Mouse (Mus musculus): ENCODE measurements around the gene Ubald1. TPM values are rescaled to one million over a fixed set of nuclear protein-coding genes. Genes with fewer than 3 reads are reported as not detected.

Ubald1 gene
- polyA plus RNA-seq, 1 experiment from 2014 or later: 36.2 TPM

DNA sequence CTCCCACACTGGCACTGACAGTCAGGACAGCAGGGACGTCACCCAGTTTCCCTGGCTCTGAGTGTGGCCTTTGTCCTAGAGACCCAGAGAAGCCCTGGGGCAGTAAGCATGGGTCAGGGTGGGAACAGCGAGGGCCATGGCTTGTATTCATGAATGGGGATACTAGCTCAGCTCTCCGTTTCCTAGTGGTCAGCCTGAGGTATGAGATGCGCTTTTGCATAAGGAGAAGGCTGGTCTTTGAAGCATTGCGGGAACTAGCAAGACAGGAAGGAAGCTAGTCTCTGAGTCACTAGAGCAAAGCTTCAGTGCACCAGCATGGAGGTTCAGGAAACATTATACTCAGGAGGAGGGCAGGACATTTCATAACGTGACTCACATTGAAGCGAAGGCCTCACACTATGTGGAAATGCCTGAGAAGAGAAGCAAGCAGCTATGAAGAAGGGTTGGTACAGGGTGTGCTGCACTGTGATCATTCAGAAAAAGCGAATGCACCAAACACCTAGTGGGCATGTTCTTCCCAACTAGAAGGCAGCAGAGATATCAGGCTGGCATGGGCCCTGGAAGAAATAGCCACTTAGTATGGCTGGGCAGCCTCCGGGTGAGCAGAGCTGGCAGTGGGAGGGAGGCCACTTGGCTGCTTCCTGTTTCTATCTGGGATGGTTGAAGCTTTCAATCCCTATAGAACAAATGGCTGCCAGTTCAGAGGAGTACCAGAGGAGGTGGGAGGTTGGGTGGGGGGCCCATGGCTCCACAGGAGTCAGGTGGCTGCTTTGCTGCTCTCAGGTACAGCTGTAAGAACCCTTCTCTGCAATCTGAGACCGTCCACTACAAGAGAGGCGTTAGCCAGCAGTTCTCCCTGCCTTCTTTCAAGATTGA, 33.0 kb upstream of the Ubald1 start:
- WGBS: 55% methylated on average over 11 of the region's 11 CpGs
- ATAC-seq (ENCODE audit: low FRiP score, low TSS enrichment): peak; percentile 37
- Histone ChIP-seq H3K9me3 (ENCODE audit: low read length) (no peaks in the 10 kb centered on the region), H3K9ac (replicated peaks; ENCODE audit: low read length) (peak overlapping the region; percentile 43; the same call in 1 of the 2 replicates), H3K27me3 (ENCODE audit: insufficient read depth, low read length) (no peaks in the 10 kb centered on the region), H3K4me3 (ENCODE audit: low read length) (no peak overlapping the region), H3K27ac (ENCODE audit: low read length) (peak overlapping the region; percentile 81), H3K36me3 (ENCODE audit: insufficient read depth, low read length) (peaks cover 53% of the 10 kb centered on the region), H3K4me2 (replicated peaks; ENCODE audit: low read depth, low read length) (no peak overlapping the region), H3K4me1 (ENCODE audit: insufficient read depth, low read length) (peaks cover 10% of the 10 kb centered on the region)

- Histone ChIP-seq H3K9ac (replicated peaks; ENCODE audit: low read length) (no peak overlapping the region), H3K36me3 (ENCODE audit: insufficient read depth, low read length) (peaks cover 56% of the 10 kb centered on the region), H3K4me2 (replicated peaks; ENCODE audit: low read depth, low read length) (no peak overlapping the region), H3K27me3 (ENCODE audit: insufficient read depth, low read length) (no peaks in the 10 kb centered on the region), H3K27ac (ENCODE audit: low read length) (peak overlapping the region; percentile 81; the same call in 1 of the 2 replicates), H3K9me3 (ENCODE audit: low read length) (no peaks in the 10 kb centered on the region), H3K4me3 (ENCODE audit: low read length) (no peak overlapping the region), H3K4me1 (ENCODE audit: insufficient read depth, low read length) (peaks cover 10% of the 10 kb centered on the region)
- 76% methylated on average over 10 of the region's 10 CpGs for WGBS
- ATAC-seq (ENCODE audit: low FRiP score, low TSS enrichment): no peak
Measured at GRCm38 (mm10) chr16:4912074-4912648, 32.0 kb upstream of the Ubald1 start.

DNA sequence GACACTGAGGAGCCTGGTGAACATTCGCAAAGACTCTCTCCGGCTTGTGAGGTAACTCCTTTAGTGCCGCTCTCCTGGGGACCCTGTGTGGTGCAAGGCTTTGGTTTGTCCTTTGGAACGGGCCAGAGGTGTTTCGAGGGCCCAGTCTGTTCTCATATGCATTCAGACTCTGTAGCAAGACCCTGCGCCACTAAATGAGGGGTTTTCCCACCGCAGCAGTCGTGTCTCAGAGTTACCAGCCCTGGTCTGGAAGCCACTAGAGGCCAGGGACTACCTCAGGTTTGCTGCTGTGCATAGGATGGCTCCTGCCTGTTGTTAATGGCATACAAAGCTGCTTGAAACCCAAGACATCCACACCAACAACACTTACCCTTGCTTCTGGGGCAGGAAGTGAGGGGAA, 30.6 kb upstream of the Ubald1 start:
- Histone ChIP-seq H3K36me3 (ENCODE audit: insufficient read depth, low read length) (peaks cover 44% of the 10 kb centered on the region), H3K4me2 (replicated peaks; ENCODE audit: low read depth, low read length) (no peak overlapping the region), H3K9me3 (ENCODE audit: low read length) (no peaks in the 10 kb centered on the region), H3K27ac (ENCODE audit: low read length) (no peak overlapping the region), H3K9ac (replicated peaks; ENCODE audit: low read length) (no peak overlapping the region), H3K27me3 (ENCODE audit: insufficient read depth, low read length) (no peaks in the 10 kb centered on the region), H3K4me1 (ENCODE audit: insufficient read depth, low read length) (peaks cover 10% of the 10 kb centered on the region), H3K4me3 (ENCODE audit: low read length) (no peak overlapping the region)
- no peak for ATAC-seq (ENCODE audit: low FRiP score, low TSS enrichment)
- 94% methylated on average over 8 of the region's 8 CpGs for WGBS

DNA sequence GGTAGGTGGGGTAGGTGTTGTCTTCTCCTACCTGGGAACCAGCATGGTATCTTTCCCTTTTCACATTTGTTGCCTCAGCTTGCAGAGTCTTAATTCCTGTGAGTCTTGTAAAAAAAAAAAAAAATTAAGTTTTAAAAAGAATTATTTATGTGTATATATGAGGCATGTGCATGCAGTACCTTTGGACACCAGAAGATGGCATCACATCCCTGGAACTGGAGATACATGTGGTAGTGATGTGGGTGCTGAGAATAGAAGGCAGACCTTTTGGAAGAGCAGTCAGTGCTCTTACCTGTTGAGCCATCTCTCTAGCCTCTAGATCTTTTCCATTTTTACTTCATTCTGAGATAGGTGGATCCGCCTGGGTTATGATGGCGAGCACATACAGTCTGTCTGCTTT, 29.6 kb upstream of the Ubald1 start:
- Histone ChIP-seq H3K4me2 (replicated peaks; ENCODE audit: low read depth, low read length) (no peak overlapping the region), H3K4me3 (ENCODE audit: low read length) (no peak overlapping the region), H3K27me3 (ENCODE audit: insufficient read depth, low read length) (no peaks in the 10 kb centered on the region), H3K9me3 (ENCODE audit: low read length) (no peaks in the 10 kb centered on the region), H3K4me1 (ENCODE audit: insufficient read depth, low read length) (peaks cover 18% of the 10 kb centered on the region), H3K27ac (ENCODE audit: low read length) (no peak overlapping the region), H3K9ac (replicated peaks; ENCODE audit: low read length) (no peak overlapping the region), H3K36me3 (ENCODE audit: insufficient read depth, low read length) (peaks cover 38% of the 10 kb centered on the region)
- WGBS: 100% methylated on average over 2 of the region's 2 CpGs
- no peak for ATAC-seq (ENCODE audit: low FRiP score, low TSS enrichment)

- ATAC-seq (ENCODE audit: low FRiP score, low TSS enrichment): no peak
- Histone ChIP-seq H3K4me2 (replicated peaks; ENCODE audit: low read depth, low read length) (no peak overlapping the region), H3K27me3 (ENCODE audit: insufficient read depth, low read length) (no peaks in the 10 kb centered on the region), H3K27ac (ENCODE audit: low read length) (no peak overlapping the region), H3K4me3 (ENCODE audit: low read length) (no peak overlapping the region), H3K4me1 (ENCODE audit: insufficient read depth, low read length) (peaks cover 14% of the 10 kb centered on the region), H3K36me3 (ENCODE audit: insufficient read depth, low read length) (peaks cover 38% of the 10 kb centered on the region), H3K9me3 (ENCODE audit: low read length) (no peaks in the 10 kb centered on the region), H3K9ac (replicated peaks; ENCODE audit: low read length) (no peak overlapping the region)
- 43% methylated on average over 4 of the region's 5 CpGs for WGBS
Measured at GRCm38 (mm10) chr16:4907972-4908371, 27.9 kb upstream of the Ubald1 start.

DNA sequence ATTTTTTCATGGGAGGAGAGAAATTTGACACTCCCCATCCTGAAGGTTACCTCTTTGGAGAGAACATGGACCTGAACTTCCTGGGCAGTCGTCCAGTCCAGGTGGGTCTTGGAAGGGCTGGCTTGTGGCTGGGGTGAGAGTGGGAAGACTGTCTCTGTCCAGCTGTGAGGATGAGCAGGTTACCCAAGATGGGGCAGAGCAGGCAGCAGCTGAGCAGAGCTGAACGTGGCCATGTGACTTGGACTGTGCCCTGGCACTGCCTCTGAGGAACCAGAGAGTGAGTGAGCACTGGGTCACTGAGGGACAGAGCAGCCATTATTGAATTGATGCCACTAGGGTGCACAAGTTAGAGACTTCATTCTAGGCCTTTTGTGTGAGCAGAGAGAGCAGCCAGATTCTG, 27.3 kb upstream of the Ubald1 start:
- no peak overlapping the region for H3K27ac ChIP-seq (ENCODE audit: low read length)
- no peak overlapping the region for H3K9ac ChIP-seq (replicated peaks; ENCODE audit: low read length)
- no peak overlapping the region for H3K4me2 ChIP-seq (replicated peaks; ENCODE audit: low read depth, low read length)
- no peaks in the 10 kb centered on the region for H3K27me3 ChIP-seq (ENCODE audit: insufficient read depth, low read length)
- H3K9me3 ChIP-seq (ENCODE audit: low read length): no peaks in the 10 kb centered on the region
- peaks cover 38% of the 10 kb centered on the region for H3K36me3 ChIP-seq (ENCODE audit: insufficient read depth, low read length)
- WGBS: 69% methylated on average over 2 of the region's 2 CpGs
- no peak for ATAC-seq (ENCODE audit: low FRiP score, low TSS enrichment)
- H3K4me3 ChIP-seq (ENCODE audit: low read length): no peak overlapping the region
- H3K4me1 ChIP-seq (ENCODE audit: insufficient read depth, low read length): peaks cover 14% of the 10 kb centered on the region

DNA sequence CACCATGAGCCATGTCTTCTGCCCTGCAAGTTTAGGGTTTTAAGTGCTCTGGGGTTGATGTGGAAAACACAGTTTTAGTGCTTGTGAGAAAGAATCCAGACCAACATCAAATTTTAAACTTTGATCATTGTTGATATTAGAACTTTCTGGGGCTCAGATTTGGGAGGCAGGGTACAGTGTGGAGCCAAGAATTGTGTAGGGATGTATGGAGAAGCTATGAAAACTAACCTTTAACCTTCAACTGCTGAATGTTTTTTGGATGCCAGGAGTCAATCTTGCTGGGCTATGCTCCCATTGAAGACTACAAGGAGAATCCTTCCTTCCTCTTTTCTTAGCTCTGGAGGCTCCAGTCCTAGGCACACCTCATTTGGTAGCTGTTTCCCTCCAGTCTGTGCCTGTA, 26.4 kb upstream of the Ubald1 start:
- Histone ChIP-seq H3K36me3 (ENCODE audit: insufficient read depth, low read length) (peaks cover 31% of the 10 kb centered on the region), H3K4me3 (ENCODE audit: low read length) (no peak overlapping the region), H3K27ac (ENCODE audit: low read length) (no peak overlapping the region), H3K4me2 (replicated peaks; ENCODE audit: low read depth, low read length) (no peak overlapping the region), H3K9ac (replicated peaks; ENCODE audit: low read length) (no peak overlapping the region), H3K9me3 (ENCODE audit: low read length) (no peaks in the 10 kb centered on the region), H3K4me1 (ENCODE audit: insufficient read depth, low read length) (peaks cover 17% of the 10 kb centered on the region), H3K27me3 (ENCODE audit: insufficient read depth, low read length) (no peaks in the 10 kb centered on the region)
- no peak for ATAC-seq (ENCODE audit: low FRiP score, low TSS enrichment)

GRCm38 (mm10) chr16:4905591-4905990, 25.5 kb upstream of the Ubald1 start:
- no peaks in the 10 kb centered on the region for H3K9me3 ChIP-seq (ENCODE audit: low read length)
- no peaks in the 10 kb centered on the region for H3K27me3 ChIP-seq (ENCODE audit: insufficient read depth, low read length)
- H3K4me3 ChIP-seq (ENCODE audit: low read length): no peak overlapping the region
- no peak overlapping the region for H3K4me2 ChIP-seq (replicated peaks; ENCODE audit: low read depth, low read length)
- no peak for ATAC-seq (ENCODE audit: low FRiP score, low TSS enrichment)
- H3K27ac ChIP-seq (ENCODE audit: low read length): no peak overlapping the region
- H3K36me3 ChIP-seq (ENCODE audit: insufficient read depth, low read length): peaks cover 22% of the 10 kb centered on the region
- H3K9ac ChIP-seq (replicated peaks; ENCODE audit: low read length): no peak overlapping the region
- H3K4me1 ChIP-seq (ENCODE audit: insufficient read depth, low read length): peaks cover 17% of the 10 kb centered on the region
- WGBS: 32% methylated on average over 1 of the region's 1 CpGs

DNA sequence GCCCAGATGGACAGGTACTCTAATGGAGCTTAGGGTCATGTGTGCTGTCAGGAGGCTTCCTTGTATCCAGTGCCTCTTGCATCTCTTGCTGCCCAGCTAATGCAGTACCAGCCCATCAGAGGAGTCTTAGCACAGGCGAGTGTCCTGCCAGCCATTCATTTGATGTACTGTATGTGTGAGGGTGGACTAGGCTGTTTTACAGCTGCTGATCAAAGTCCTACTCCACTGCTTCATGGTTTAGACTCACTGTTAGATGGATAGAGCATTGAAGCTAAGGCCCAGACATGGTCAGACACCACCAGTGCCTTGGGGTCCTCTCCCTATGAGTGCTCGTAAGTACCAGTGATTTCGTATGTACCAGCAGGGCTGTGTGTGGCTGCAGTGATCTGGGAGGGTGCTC, 24.8 kb upstream of the Ubald1 start:
- 80% methylated on average over 3 of the region's 3 CpGs for WGBS
- Histone ChIP-seq H3K4me2 (replicated peaks; ENCODE audit: low read depth, low read length) (no peak overlapping the region), H3K36me3 (ENCODE audit: insufficient read depth, low read length) (peaks cover 18% of the 10 kb centered on the region), H3K27me3 (ENCODE audit: insufficient read depth, low read length) (no peaks in the 10 kb centered on the region), H3K4me1 (ENCODE audit: insufficient read depth, low read length) (peaks cover 17% of the 10 kb centered on the region), H3K9ac (replicated peaks; ENCODE audit: low read length) (no peak overlapping the region), H3K27ac (ENCODE audit: low read length) (no peak overlapping the region), H3K9me3 (ENCODE audit: low read length) (no peaks in the 10 kb centered on the region), H3K4me3 (ENCODE audit: low read length) (no peak overlapping the region)
- ATAC-seq (ENCODE audit: low FRiP score, low TSS enrichment): no peak

- peak overlapping the region; percentile 51 for H3K27ac ChIP-seq (ENCODE audit: low read length)
Measured at GRCm38 (mm10) chr16:4903491-4904102, 23.5 kb upstream of the Ubald1 start.

More at GRCm38 (mm10) chr16:4903491-4904102, 23.5 kb upstream of the Ubald1 start:
- no peaks in the 10 kb centered on the region for H3K27me3 ChIP-seq (ENCODE audit: insufficient read depth, low read length)
- no peak overlapping the region for H3K4me2 ChIP-seq (replicated peaks; ENCODE audit: low read depth, low read length)
- no peak overlapping the region for H3K4me3 ChIP-seq (ENCODE audit: low read length)
- peak; percentile 36; the same call in 1 of the 2 replicates for ATAC-seq (ENCODE audit: low FRiP score, low TSS enrichment)
- peaks cover 17% of the 10 kb centered on the region for H3K4me1 ChIP-seq (ENCODE audit: insufficient read depth, low read length)
- WGBS: 48% methylated on average over 6 of the region's 6 CpGs
- no peaks in the 10 kb centered on the region for H3K9me3 ChIP-seq (ENCODE audit: low read length)
- H3K9ac ChIP-seq (replicated peaks; ENCODE audit: low read length): no peak overlapping the region
- H3K36me3 ChIP-seq (ENCODE audit: insufficient read depth, low read length): peaks cover 6% of the 10 kb centered on the region; the same call in 1 of the 2 replicates
